In genomic region chr7:40898711-40899375, GRCm38 (mm10) we compare ENCODE assay signal across 8 mouse cellular contexts. TPM values are rescaled to one million over a fixed set of nuclear protein-coding genes. Genes with fewer than 3 reads are reported as not detected.
DNase-seq lines count a peak whose midpoint lies in the region; ATAC-seq lines count a peak whose summit lies in the region.

No protein-coding gene starts in this region.

- under 1% methylated on average over 64 of the region's 70 CpGs for WGBS in heart, embryonic 13.5 days
- 0% methylated on average over 61 of the region's 70 CpGs for whole genome bisulfite sequencing in midbrain, embryonic 12.5 days

- H3K36me3 ChIP-seq in heart, embryonic 13.5 days = no peaks in the 10 kb centered on the region
- no peaks in the 10 kb centered on the region for H3K36me3 ChIP-seq in midbrain, embryonic 12.5 days

- peak overlapping the region; percentile 56 for H3K4me3 ChIP-seq in heart, embryonic 13.5 days
- peak overlapping the region; percentile 60 for H3K4me3 ChIP-seq in midbrain, embryonic 12.5 days

- H3K4me1 ChIP-seq in heart, embryonic 13.5 days = peaks cover 25% of the 10 kb centered on the region
- H3K4me1 ChIP-seq in midbrain, embryonic 12.5 days = peaks cover 33% of the 10 kb centered on the region

- no peaks in the 10 kb centered on the region for H3K9me3 ChIP-seq in heart, embryonic 13.5 days
- H3K9me3 ChIP-seq in midbrain, embryonic 12.5 days = no peaks in the 10 kb centered on the region

- peak overlapping the region; percentile 70 for H3K9ac ChIP-seq in heart, embryonic 13.5 days
- peak overlapping the region; percentile 76 for H3K9ac ChIP-seq in midbrain, embryonic 12.5 days (replicated peaks)

- intact Hi-C loops in heart, postnatal 25 days (cut with DNase I) = no loop called here

- peak overlapping the region; percentile 87 for H3K4me2 ChIP-seq in heart, embryonic 13.5 days
- H3K4me2 ChIP-seq in midbrain, embryonic 12.5 days (replicated peaks) = peak overlapping the region; percentile 86

- no peak for ATAC-seq in heart, embryonic 13.5 days (ENCODE audit: extremely low read depth, insufficient number of reproducible peaks, low FRiP score, low TSS enrichment)
- peak; percentile 60 for ATAC-seq in frontal cortex, adult (ENCODE audit: low TSS enrichment)
- ATAC-seq in midbrain, embryonic 12.5 days (ENCODE audit: low FRiP score, low read depth) = peak; percentile 48

- DNase-seq in heart, postnatal 25 days (ENCODE audit: low spot score) = no peak
- peak; percentile 70 for DNase-seq in brain, adult 2 months (ENCODE audit: low read depth, low spot score)
- peak; percentile 51 to 60 for DNase-seq in layer of hippocampus, postnatal 14 days (ENCODE audit: low spot score in 2 of 2)
- no peak for DNase-seq in spleen, postnatal 14 days (ENCODE audit: low spot score in 2 of 2)
- DNase-seq in natural killer cell, adult 2 months (ENCODE audit: low spot score in 2 of 2) = no peak

- peaks cover 99% of the 10 kb centered on the region for H3K27me3 ChIP-seq in heart, embryonic 13.5 days (replicated peaks)
- H3K27me3 ChIP-seq in midbrain, embryonic 12.5 days = peaks cover 68% of the 10 kb centered on the region

- no peak overlapping the region for H3K27ac ChIP-seq in heart, embryonic 13.5 days (replicated peaks)
- no peak overlapping the region for H3K27ac ChIP-seq in midbrain, embryonic 12.5 days (replicated peaks)

RNA-seq across cellular contexts. Expression of gene Vstm2b, which starts 0.7 kb away (rescaled TPM):
- polyA plus RNA-seq in heart, embryonic 13.5 days (2015; fragmentation: Nextera tagmentation; extraction: Ambion mirVana) = 0.23 TPM in 2 replicates
- total RNA-seq in heart, postnatal 25 days (2021) = not detected
- total RNA-seq in layer of hippocampus, postnatal 14 days (2021) = 10 to 100 TPM; 54.5 to 55.0 TPM
- 12.2 and 13.4 TPM in 2 replicates for polyA plus RNA-seq in midbrain, embryonic 12.5 days (2016; fragmentation: Nextera tagmentation; extraction: Ambion mirVana)

Comparison
In these comparisons a context has a peak if more than half of its experiments do, and no peak if none do; other contexts are left out.
1. DNase-seq: peak in brain, adult 2 months (single experiment) and layer of hippocampus, postnatal 14 days (2 of 2); none in heart, postnatal 25 days (single experiment), spleen, postnatal 14 days (0 of 2) and natural killer cell, adult 2 months (0 of 2).
2. RNA of gene Vstm2b, which starts 0.7 kb away (total RNA-seq): 54.5 to 55.0 TPM in layer of hippocampus, postnatal 14 days; not detected in heart, postnatal 25 days; every median in the first group is over 10 times any median in the second.